Mouse (Mus musculus): Measurements from ENCODE around the gene Lasp1. TPM values are rescaled to one million over a fixed set of nuclear protein-coding genes. Genes with fewer than 3 reads are reported as not detected.

Gene Lasp1
- polyA plus RNA-seq, 1 experiment: 69.4 TPM

DNA sequence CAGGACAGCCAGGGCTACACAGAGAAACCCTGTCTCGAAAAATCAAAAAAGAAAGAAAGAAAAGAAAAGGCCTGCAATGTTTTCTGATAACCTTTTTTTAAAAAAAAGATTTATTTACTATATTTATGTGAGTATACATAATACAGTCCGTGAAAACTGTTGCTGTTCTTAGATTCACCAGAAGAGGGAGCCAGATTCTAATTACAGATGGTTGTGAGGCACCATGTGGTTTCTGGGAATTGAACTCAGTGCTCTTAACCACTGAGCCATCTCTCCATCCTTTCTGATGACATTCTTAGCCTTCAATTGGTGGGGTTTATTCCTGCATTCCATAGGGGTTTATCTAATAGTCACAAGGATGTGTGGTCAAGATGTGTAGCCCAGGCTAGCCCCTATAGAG lies 5.6 kb upstream of the Lasp1 start:
- no peaks in the 10 kb centered on the region for H3K27me3 ChIP-seq (ENCODE audit: control insufficient read depth, insufficient read depth, low read length)
- no peaks in the 10 kb centered on the region for H3K36me3 ChIP-seq (ENCODE audit: control insufficient read depth, insufficient read depth, low read length)
- no peak for TF ChIP-seq POLR2A (IDR thresholded peaks at IDR 0.05; ENCODE audit: low read depth, low read length)
- peak; percentile 7; the same call in 1 of the 2 replicates for TF ChIP-seq CTCF (IDR thresholded peaks at IDR 0.05; ENCODE audit: extremely low read depth, insufficient read depth, insufficient read length, insufficient replicate concordance)
- H3K4me3 ChIP-seq (ENCODE audit: extremely low read depth, insufficient read depth, insufficient read length): no peak overlapping the region
- H3K27ac ChIP-seq (ENCODE audit: insufficient read depth, low read length): no peak overlapping the region
- no peaks in the 10 kb centered on the region for H3K4me1 ChIP-seq (ENCODE audit: control insufficient read depth, insufficient read depth, insufficient read length)
- DNase-seq (ENCODE audit: low read depth in 1 of 2, low spot score in 2 of 2): peak; percentile 21 to 72
- 0% methylated on average over 2 of the region's 2 CpGs for WGBS

DNA sequence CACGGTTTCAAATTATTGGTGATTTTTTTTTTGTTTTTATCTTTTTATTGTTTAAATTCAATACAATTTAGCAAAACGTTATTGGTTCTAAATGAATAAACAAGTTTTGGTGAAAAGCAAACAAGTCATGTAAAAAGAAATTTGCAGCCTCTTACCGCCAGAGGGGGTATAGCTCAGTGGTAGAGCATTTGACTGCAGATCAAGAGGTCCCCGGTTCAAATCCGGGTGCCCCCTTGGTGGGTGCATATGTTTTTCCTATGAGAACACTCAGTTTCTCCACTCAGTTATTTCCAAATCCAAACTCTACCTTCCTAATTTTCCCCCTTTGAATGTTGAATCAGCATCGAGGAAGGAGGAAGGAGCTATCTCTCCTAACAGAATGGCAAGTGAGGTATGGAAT lies 1.9 kb upstream of the Lasp1 start:
- no peak for TF ChIP-seq CTCF (IDR thresholded peaks at IDR 0.05; ENCODE audit: extremely low read depth, insufficient read depth, insufficient read length, insufficient replicate concordance)
- TF ChIP-seq POLR2A (IDR thresholded peaks at IDR 0.05; ENCODE audit: low read depth, low read length): no peak
- no peaks in the 10 kb centered on the region for H3K27me3 ChIP-seq (ENCODE audit: control insufficient read depth, insufficient read depth, low read length)
- H3K36me3 ChIP-seq (ENCODE audit: control insufficient read depth, insufficient read depth, low read length): no peaks in the 10 kb centered on the region
- peak; percentile 48 to 65 for DNase-seq (ENCODE audit: low read depth in 1 of 2, low spot score in 2 of 2)
- peaks cover 8% of the 10 kb centered on the region; the same call in 1 of the 2 replicates for H3K4me1 ChIP-seq (ENCODE audit: control insufficient read depth, insufficient read depth, insufficient read length)
- H3K4me3 ChIP-seq (ENCODE audit: extremely low read depth, insufficient read depth, insufficient read length): no peak overlapping the region
- WGBS: 10% methylated on average over 6 of the region's 6 CpGs
- no peak overlapping the region for H3K27ac ChIP-seq (ENCODE audit: insufficient read depth, low read length)

DNA sequence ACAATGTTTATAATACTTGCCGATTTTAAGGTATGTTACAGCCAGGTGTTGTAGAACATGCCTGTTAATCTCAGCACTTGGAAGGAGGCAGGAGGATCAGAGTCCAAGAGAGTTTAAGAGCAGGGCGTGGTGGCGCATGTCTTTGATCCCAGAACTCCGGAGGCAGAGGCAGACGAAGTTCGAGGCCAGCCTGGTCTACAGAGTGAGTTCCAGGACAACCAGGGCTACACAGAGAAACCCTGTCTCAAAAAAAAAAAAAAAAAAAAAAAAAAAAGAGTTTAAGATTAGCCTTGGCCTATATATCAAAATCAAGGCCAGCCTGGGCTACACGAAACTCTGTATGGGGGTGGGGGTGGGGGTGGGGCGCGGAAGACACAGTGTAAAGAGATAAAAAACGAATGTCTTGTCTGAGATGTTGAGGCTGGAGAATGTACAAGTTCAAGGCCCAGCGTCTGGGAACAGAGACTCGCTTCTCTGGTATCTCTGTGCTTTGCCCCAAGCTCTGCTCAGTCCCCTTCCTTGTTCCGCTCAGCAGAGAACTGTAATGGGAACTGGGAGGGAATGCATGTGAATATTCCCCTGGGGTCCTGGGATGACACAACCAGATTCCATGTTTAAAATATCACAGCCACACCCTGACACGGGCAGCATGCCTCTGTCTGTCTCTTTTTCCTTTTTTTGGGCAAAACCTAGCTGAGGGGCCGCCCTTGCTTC lies 1.3 kb upstream of the Lasp1 start:
- peaks cover 8% of the 10 kb centered on the region; the same call in 1 of the 2 replicates for H3K4me1 ChIP-seq (ENCODE audit: control insufficient read depth, insufficient read depth, insufficient read length)
- 80% methylated on average over 15 of the region's 15 CpGs for WGBS

DNA sequence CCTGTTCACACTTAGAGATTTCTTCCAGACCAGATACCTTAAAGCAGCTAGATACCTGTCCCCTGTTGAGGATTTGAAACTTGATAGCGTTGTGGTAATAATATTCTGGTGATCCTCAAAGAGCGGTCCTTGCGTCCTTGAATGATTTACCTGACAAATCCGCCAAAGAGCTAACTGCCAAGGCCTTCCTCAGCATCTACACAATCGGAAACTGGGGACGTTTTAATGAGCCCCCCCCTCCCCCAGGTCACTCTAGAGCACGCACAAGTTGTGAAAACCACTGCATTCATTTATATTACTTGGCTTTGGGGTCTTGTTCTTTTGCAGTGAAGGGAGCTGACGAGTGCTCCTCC lies 741 bp upstream of the Lasp1 start:
- no peak overlapping the region for H3K4me3 ChIP-seq (ENCODE audit: extremely low read depth, insufficient read depth, insufficient read length)
- no peak for DNase-seq (ENCODE audit: low read depth in 1 of 2, low spot score in 2 of 2)
- H3K4me1 ChIP-seq (ENCODE audit: control insufficient read depth, insufficient read depth, insufficient read length): peaks cover 8% of the 10 kb centered on the region; the same call in 1 of the 2 replicates
- 76% methylated on average over 8 of the region's 8 CpGs for WGBS
- no peaks in the 10 kb centered on the region for H3K36me3 ChIP-seq (ENCODE audit: control insufficient read depth, insufficient read depth, low read length)
- H3K27ac ChIP-seq (ENCODE audit: insufficient read depth, low read length): no peak overlapping the region
- no peaks in the 10 kb centered on the region for H3K27me3 ChIP-seq (ENCODE audit: control insufficient read depth, insufficient read depth, low read length)
- TF ChIP-seq POLR2A (IDR thresholded peaks at IDR 0.05; ENCODE audit: low read depth, low read length) (no peak), CTCF (IDR thresholded peaks at IDR 0.05; ENCODE audit: extremely low read depth, insufficient read depth, insufficient read length, insufficient replicate concordance) (no peak)

More for the DNA sequence above, 1.3 kb upstream of the Lasp1 start:
- Histone ChIP-seq H3K27me3 (ENCODE audit: control insufficient read depth, insufficient read depth, low read length) (no peaks in the 10 kb centered on the region), H3K36me3 (ENCODE audit: control insufficient read depth, insufficient read depth, low read length) (no peaks in the 10 kb centered on the region), H3K27ac (ENCODE audit: insufficient read depth, low read length) (no peak overlapping the region), H3K4me3 (ENCODE audit: extremely low read depth, insufficient read depth, insufficient read length) (no peak overlapping the region)
- no peak for DNase-seq (ENCODE audit: low read depth in 1 of 2, low spot score in 2 of 2)
- no peak for TF ChIP-seq POLR2A (IDR thresholded peaks at IDR 0.05; ENCODE audit: low read depth, low read length)
- TF ChIP-seq CTCF (IDR thresholded peaks at IDR 0.05; ENCODE audit: extremely low read depth, insufficient read depth, insufficient read length, insufficient replicate concordance): no peak

DNA sequence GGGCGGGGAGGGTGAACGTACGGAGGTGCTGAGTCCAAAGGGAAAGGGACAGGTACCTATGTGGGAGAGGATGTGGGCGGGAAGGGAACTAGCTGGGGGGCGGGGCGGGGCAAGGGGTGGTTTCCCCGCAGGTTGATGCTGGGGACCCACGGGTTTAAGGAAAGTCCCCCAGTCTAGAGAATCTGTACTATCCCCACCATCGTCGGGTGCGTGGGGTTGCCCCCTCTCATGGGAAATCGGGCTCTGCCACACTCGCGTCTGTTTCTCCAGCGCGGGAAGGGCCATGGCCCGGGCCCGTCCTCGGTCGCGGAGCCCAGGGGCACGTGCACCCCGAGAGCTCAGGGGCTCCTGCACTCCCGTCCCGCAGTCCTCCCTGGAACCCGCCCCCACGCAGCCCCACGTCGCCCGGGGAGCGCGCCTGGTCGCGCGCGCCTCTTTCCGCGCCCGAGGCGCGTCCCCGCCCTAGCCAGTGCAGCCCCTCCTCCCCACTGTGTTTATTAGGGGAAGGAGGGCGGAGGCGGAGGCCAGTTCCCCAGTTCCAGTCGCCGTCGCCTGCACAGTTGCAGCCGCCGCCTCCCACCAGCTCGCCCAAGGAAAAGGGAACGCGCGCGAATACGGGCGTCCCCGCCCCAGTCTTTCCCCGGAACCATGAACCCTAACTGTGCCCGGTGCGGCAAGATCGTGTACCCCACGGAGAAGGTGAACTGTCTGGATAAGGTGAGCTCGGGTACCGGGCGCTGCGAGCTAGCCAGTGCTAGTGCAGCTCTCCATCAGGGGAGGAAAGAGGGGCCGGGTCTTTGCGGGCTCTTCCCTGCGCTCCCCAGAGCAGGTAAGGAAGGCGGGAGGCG lies 570 bp downstream of the Lasp1 start:
- H3K36me3 ChIP-seq (ENCODE audit: control insufficient read depth, insufficient read depth, low read length): no peaks in the 10 kb centered on the region
- WGBS: under 1% methylated on average over 70 of the region's 71 CpGs
- peak overlapping the region; percentile 85 for H3K27ac ChIP-seq (ENCODE audit: insufficient read depth, low read length)
- peak; percentile 61 to 81 for DNase-seq (ENCODE audit: low read depth in 1 of 2, low spot score in 2 of 2)
- TF ChIP-seq CTCF (IDR thresholded peaks at IDR 0.05; ENCODE audit: extremely low read depth, insufficient read depth, insufficient read length, insufficient replicate concordance): no peak
- TF ChIP-seq POLR2A (IDR thresholded peaks at IDR 0.05; ENCODE audit: low read depth, low read length): peak; percentile 82
- peak overlapping the region; percentile 71 for H3K4me3 ChIP-seq (ENCODE audit: extremely low read depth, insufficient read depth, insufficient read length)
- H3K4me1 ChIP-seq (ENCODE audit: control insufficient read depth, insufficient read depth, insufficient read length): peaks cover 11% of the 10 kb centered on the region; the same call in 1 of the 2 replicates
- H3K27me3 ChIP-seq (ENCODE audit: control insufficient read depth, insufficient read depth, low read length): no peaks in the 10 kb centered on the region

DNA sequence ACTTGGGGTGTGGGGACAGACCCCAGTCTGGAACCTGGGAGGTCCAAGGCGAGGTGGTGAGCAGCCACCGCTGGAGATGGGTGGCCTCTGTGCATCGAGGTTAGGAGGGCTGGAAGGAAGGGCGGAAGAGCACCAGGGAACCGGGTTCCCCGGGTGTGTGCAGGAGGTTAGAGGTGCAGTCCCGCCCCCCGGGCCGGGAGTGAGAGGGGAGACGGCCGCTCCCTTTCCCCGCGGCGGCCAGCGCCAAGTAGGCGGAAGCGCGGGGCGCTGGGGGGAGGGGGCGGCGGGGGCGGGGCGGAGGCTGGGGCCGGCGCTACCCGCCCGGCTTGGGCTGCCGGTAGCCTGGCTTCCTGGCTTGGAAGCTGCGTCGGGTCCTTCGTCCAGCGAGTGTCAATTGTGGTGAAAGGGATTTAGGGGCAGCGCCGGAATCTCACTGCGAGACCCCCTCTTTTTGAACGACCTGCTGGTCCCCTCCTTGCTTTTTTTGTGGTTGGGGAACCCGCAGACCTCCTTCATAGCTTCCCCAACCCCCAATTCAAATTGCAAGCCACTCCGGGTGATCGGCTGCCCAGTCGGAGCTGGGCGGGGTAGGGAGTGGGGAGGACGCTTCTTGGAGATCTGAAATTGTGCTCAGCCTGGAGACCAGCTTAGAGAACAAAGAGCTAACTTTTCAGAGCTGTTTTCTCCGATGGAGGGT lies 1.3 kb downstream of the Lasp1 start:
- WGBS: 0% methylated on average over 31 of the region's 43 CpGs
- DNase-seq (ENCODE audit: low read depth in 1 of 2, low spot score in 2 of 2): peak in 1 of 2 experiments; percentile 71
- no peak for TF ChIP-seq CTCF (IDR thresholded peaks at IDR 0.05; ENCODE audit: extremely low read depth, insufficient read depth, insufficient read length, insufficient replicate concordance)
- peak; percentile 63 for TF ChIP-seq POLR2A (IDR thresholded peaks at IDR 0.05; ENCODE audit: low read depth, low read length)
- H3K36me3 ChIP-seq (ENCODE audit: control insufficient read depth, insufficient read depth, low read length): no peaks in the 10 kb centered on the region
- peak overlapping the region; percentile 71 for H3K4me3 ChIP-seq (ENCODE audit: extremely low read depth, insufficient read depth, insufficient read length)
- H3K27ac ChIP-seq (ENCODE audit: insufficient read depth, low read length): peak overlapping the region; percentile 91
- H3K27me3 ChIP-seq (ENCODE audit: control insufficient read depth, insufficient read depth, low read length): no peaks in the 10 kb centered on the region
- peaks cover 13% of the 10 kb centered on the region; the same call in 1 of the 2 replicates for H3K4me1 ChIP-seq (ENCODE audit: control insufficient read depth, insufficient read depth, insufficient read length)

Measured in spleen, adult 2 months (tissue).